Mouse (Mus musculus) bone marrow macrophage, adult 2 months (primary cell): ENCODE data around the gene Ube2l3.

Experiments used
- CTCF ChIP-seq: IDR thresholded peaks from 2 replicates; pipeline ENCODE4 v1.5.1; 2012; ENCODE audit warnings: low read depth, mild to moderate bottlenecking, low read length, moderate library complexity
- POLR2A ChIP-seq: IDR thresholded peaks from 2 replicates; pipeline ENCODE4 v1.6.1; 2012; ENCODE audit warnings: mild to moderate bottlenecking, low read depth, low read length, borderline replicate concordance

- TF ChIP-seq POLR2A, result no peak
- TF ChIP-seq CTCF, result no peak
These were observed 35.2 kb upstream of the Ube2l3 start for GRCm38 (mm10) chr16:17237634-17238033.
